Mouse (Mus musculus): ENCODE measurements around the gene Atxn1.

Atxn1 gene

GRCm38 (mm10) chr13:45865620-45866019, 99.2 kb downstream of the Atxn1 start:
- no peak for DNase-seq (ENCODE audit: low spot score)

- no peak for DNase-seq (ENCODE audit: low spot score)
These were observed 101.0 kb downstream of the Atxn1 start for GRCm38 (mm10) chr13:45863779-45864178.

DNA sequence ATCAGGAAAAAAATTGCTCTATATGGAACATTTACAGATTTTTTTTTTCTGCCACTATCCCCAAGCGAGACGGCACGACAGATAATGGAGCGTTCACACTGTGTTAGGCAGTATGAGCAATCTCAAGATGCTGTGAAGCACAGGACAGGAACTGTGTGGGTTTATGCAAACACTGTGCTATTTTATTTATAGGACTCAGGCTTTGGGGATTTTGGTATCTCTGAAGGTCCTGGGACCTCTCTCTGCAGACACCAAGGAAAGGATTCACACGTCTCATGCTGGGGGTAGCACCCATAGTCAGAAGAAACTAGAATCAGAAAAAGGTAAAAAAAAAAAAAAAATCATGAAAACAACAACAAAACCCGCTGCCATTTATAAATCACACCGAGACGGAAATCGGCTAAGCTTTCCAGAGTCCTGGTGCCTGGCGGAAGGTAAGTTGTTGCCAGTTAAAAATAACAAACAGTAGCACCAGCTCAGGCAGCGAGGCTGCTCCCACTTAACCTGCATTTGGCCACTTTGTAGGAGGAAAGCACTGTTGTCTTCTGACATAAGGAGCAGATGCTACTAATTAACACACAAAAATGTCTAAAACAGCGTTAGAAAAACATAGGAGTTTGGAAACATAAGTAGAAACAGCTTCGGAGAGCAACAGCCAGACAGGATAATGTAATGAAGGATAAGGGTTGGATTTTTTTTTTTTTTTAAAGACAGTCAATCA, 102.8 kb downstream of the Atxn1 start:
- DNase-seq (ENCODE audit: low spot score) = no peak

GRCm38 (mm10) chr13:45861098-45861580, 103.7 kb downstream of the Atxn1 start:
- DNase-seq (ENCODE audit: low spot score) = no peak

DNA sequence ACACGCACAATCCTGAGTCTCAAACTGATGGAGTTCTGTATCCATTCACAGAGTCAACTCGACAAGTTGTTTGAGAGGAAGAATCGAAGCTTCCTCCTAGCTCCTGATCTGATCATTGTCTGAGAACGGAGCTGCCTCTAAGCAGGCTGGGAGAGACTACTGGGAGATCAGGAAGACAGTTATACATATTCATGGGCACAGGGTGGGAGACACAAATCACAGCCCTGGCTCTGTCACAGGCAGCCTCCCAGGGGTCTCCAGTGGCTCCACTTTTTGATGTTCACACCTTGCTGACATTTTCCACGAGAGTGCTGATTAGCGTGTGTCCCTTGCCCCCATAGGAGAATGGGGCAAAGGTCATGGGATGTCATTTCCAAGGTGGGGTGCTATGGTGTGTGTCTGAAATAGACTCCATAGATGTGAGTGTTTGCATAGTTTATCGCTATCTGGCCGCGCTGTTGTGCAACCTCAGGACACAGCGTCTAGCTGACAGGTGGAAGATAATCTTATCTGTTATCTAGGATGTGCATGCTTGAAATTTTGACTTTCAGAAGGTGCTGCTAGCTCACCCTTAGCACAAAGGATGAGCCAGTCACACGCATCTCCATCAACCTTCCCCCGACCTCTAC, 105.6 kb downstream of the Atxn1 start:
- DNase-seq (ENCODE audit: low spot score) = no peak

GRCm38 (mm10) chr13:45857416-45857815, 107.4 kb downstream of the Atxn1 start:
- no peak for DNase-seq (ENCODE audit: low spot score)

DNA sequence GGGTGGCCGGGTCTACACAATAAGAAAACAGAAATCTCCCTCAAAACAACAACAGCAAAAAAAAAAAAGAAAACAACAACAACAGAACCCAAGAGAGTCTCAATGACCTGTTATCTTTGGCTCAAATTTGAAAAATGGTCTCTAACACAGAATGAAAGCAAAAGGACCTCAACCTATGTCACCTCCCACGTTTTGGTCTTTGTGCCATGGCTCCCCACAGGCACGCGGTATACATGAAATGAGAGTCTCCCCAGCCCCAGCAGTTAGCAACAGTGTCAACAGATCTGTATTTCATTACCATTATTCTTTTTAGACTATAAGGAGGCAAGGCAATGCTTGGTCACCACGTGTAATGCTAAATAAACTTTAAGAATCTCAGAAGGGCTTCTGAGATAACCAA, 110.3 kb downstream of the Atxn1 start:
- DNase-seq (ENCODE audit: low spot score) = no peak

DNA sequence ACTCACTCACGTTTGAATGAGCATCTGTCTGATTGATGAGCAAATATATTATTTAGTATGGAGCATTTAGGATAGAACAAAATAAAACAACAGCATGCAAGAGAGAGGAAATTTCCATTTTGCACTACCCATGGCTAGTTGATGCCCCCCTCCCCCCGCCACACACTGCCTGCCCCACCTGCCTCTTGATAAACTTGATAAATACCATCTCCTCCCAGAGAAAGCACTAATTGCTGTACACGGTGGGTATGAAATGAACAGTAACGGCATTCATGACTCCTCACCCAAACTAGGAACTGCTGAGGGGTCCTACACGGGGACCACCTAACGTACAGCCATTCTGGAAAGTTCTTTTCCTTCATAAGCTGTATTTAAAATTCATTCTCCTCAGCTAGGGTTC, 111.1 kb downstream of the Atxn1 start:
- no peak for DNase-seq (ENCODE audit: low spot score)

DNA sequence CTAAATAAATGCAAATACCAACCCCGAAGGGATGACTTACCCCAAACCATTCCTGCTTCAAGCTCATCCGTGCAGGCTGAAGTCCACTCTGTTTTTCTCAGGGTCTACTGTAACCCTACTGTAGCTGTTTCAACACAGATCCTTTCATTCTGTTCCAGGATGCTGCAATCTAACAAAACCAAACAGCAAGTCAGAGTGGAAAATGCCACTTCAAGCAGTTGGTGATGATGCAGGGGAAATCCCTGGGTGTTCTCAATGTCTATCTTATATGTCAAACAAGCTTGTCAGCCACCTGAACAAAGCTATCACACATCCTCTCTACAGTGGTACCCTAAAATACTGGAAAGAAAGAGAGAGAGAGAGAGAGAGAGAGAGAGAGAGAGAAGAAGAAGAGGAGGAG, 112.5 kb downstream of the Atxn1 start:
- DNase-seq (ENCODE audit: low spot score) = no peak

DNA sequence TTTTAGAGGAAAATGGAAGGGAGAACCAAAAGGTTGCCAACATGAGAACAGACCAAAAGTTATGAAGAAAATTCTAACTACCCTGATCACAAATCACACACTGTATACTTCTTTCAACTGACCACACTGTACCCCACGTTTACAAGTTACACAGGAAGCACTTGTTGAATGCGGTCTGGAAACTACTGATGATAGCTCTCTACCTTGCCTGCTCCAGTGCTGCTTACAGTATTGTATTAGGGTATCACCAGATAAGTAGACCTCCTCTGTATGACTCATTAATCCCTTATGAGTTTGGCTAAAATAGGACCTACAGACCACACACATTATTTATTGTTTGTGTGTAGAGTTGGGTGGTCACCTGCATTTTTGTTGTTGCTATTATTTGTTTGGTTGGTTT, 113.1 kb downstream of the Atxn1 start:
- DNase-seq (ENCODE audit: low spot score) = no peak

GRCm38 (mm10) chr13:45851156-45851555, 113.7 kb downstream of the Atxn1 start:
- no peak for DNase-seq (ENCODE audit: low spot score)

GRCm38 (mm10) chr13:45850181-45850974, 114.4 kb downstream of the Atxn1 start:
- DNase-seq (ENCODE audit: low spot score) = no peak

DNA sequence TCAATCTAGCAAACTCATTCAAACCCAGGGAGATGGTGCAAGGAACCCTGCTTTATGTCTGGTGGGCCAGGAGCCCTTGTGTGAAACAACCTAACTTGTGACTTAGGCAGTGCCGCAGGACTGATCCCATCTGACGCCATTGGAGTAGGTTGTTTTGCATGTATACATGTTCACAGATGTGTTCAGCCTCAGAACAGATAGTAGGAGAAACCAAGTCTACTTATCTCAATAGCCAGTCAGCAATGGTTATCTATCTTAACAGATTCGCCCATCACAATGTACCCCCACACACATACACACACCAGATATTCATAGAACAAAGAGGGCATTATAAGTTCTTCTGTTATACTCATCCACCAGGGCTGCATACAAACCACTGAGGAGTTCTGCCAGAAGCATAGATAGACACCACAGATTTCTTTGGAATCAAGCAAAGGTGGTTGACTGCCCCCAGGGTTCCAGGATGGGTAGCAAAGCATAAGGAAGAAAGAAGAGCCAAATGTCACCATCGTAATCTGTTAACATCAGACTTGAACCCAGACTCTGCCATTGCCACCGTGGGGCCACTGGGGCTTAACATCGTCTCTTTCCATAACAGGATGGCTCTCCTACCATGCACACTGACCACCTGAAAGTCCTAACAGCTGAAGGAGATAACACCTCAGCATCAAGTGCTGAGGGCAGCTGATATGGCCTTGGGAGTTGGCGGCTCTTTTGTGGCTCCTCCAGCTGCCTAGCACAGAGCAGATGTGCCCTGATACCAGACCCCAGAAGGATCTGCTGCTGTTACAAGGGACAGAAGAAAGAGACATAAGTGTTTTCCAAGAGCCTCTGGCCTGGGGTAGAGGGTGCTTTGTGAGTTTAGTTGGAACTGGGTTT, 115.4 kb downstream of the Atxn1 start:
- no peak for DNase-seq (ENCODE audit: low spot score)

DNA sequence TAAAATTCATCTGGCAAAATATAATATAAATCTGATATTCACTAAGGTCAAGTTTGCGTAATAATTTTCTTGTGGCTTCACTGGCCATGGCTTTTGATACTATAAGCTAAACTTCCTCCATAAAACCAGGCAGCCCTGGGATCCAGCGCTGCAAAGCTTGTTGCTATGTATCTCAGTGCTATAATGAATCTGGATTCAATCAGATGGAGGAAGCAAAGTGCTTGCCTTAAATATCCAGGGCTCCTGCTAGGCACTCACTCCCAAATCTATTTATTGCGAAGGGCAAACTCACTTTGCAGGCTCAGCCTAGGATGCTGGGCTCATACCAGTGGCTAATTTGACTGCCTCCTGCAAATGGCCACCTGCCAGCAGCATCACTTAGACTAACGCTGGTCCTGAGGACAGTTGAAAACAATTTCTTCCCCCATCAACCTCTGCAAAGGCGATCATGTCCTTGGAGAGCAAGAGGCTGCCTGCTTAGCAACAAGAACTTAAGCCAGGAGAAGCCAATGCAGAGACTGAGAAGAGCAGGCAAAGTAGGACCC, 122.2 kb downstream of the Atxn1 start:
- DNase-seq (ENCODE audit: low spot score) = no peak

- DNase-seq (ENCODE audit: low spot score) = no peak
These were observed 124.9 kb downstream of the Atxn1 start for GRCm38 (mm10) chr13:45839901-45840300.

GRCm38 (mm10) chr13:45837609-45838220, 127.1 kb downstream of the Atxn1 start:
- no peak for DNase-seq (ENCODE audit: low spot score)

DNA sequence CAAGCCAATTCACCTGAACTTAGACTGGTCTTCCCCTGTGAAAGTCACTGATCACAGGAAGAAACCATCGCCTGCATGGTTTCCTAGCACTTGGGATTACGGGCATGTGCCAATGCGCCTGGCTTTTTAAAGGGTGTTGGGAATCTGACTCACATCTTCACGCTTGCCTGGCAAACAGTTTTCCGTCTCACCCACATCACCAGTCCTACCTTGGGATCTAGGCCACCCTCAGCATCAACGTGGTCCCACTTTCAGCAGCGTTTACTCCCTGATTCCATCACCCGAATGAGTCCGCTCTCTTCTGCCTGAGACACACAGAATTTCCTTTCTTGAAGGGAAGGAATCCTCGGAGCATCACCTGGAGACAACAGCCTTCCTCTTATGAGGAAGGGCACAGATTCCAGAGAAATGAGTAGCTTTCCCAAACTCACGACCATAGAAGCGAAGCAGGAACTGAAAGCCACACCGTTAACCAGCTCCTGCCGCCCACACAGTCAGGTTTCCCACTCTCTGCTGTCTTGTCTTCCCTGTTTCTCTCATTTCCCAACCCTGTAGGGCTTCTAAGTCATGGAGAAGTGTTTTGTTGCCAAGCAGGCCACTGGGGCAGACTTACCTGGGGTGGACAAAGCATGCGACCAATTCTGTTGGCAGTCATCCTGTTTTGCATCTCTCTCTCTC, 128.3 kb downstream of the Atxn1 start:
- no peak for DNase-seq (ENCODE audit: low spot score)

DNA sequence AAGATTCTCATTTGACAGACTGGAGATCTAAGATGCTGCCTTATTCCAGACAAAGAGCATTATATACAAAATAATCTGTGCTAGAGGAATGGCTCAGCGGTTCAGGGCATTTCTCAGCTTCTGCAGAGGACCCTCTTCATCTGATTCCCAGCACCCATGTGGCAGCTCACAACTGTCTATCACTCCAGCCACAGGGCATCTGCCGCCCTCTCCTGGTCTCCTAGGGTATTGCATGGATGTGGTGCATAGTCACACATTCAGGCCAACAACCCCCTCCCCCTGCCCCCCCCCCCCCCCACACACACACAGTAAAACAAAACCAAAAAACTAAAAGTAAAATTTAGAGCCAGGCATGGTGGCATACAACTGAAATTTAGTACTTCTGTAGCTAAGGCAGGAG, 130.5 kb downstream of the Atxn1 start:
- DNase-seq (ENCODE audit: low spot score) = peak; percentile 56

DNA sequence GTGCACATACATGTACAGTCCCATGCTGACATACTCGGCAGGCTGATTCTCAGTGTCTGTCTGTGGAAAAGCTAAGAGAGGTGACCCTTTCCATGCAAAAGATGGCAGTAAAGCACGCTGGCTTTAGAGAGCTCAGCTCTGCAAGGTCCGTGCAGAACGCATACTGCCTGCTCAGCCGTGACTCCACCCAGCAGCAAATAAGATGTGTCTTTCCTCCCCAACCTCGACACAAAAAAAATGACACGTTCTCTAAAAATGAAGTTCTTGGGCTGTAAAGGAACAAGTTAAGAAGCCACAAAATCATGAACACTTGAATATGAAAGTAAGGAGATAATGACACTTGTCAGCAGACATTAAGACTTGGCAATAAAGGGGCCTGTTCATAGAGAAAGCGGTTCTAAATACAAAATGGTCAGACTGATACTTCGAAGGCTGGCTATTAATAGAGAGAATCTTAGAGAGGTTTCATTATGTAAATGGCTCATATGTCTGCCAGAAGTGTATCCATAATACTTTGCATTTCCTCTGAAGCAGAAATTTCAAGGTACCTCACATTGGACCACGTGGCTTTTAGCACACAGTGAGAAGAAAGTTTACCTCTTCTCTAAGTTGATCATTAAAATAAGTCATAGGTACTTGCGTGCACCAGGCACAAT, 132.0 kb downstream of the Atxn1 start:
- no peak for DNase-seq (ENCODE audit: low spot score)

DNA sequence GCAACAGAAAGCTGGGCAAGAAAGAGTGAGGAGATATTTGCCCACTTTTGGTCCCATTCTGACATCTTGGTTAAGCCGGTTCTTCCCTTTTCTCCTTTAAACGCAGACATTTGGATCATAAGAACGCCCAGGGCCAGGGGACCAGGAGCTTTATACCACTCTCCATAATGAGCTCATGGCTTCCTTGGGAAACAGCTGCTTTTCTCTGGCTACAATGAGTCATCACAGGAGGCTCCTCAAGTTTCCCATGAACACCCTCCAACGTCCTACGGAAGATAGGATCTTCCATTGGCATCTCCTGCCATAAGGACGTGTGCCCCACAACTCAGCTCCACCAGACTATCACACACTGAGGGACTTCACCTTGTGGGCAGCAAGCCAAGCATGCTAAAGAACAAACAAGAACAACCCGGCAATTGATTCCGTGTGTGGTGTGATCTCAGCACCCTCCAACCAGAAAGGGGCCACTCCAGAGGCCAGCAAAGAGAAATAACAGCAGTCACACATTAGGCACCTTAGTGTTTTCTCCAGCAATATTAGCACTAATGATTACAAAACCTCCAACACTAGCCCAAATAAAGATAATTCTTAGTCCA, 135.4 kb downstream of the Atxn1 start:
- DNase-seq (ENCODE audit: low spot score) = no peak

Data from testis, postnatal 10 days (tissue).